Mouse (Mus musculus): ENCODE measurements around the gene Izumo3. TPM values are rescaled to one million over a fixed set of nuclear protein-coding genes. Genes with fewer than 3 reads are reported as not detected.
"Not testable (repeated sequence)": the region's sequence is repeated elsewhere in the genome, so short reads cannot be mapped to it uniquely, and the experiment has no call there.

Izumo3 gene
- total RNA-seq (2014; rRNA removed), result not detected in 2 replicates
- polyA plus RNA-seq (2012; rRNA removed), result not detected in 2 replicates

- Histone ChIP-seq H3K4me3 (ENCODE audit: insufficient read depth, low read depth, low read length) (no peak within 1 kb of the TSS), H3K9ac (ENCODE audit: low read depth, low read length) (no peak within 1 kb of the TSS), H3K27ac (replicated peaks; ENCODE audit: insufficient read depth, low read depth, low read length) (no peak within 1 kb of the TSS), H3K79me2 (ENCODE audit: control insufficient read depth, insufficient read depth, low read length) (no peaks in the 10 kb centered on the region), H3K4me1 (ENCODE audit: control insufficient read depth, insufficient read depth, low read length) (no peaks in the 10 kb centered on the region), H3K27me3 (ENCODE audit: control insufficient read depth, insufficient read depth, low read length) (no peaks in the 10 kb centered on the region), H3K36me3 (ENCODE audit: control insufficient read depth, insufficient read depth, low read length) (no peaks in the 10 kb centered on the region)
- no peak for DNase-seq (ENCODE audit: extremely low read depth, low read depth, low spot score)
- TF ChIP-seq POLR2A (IDR thresholded peaks at IDR 0.05; ENCODE audit: extremely low read depth, insufficient read depth, low read length) (no peak), CTCF (IDR thresholded peaks at IDR 0.05; ENCODE audit: low read depth, low read length) (no peak)
Measured at GRCm38 (mm10) chr4:92147134-92147533, at the start of gene Izumo3. Gene Izumo3, minus strand, starts transcription at chr4:92147234.

- not testable (repeated sequence) for H3K4me3 ChIP-seq (ENCODE audit: insufficient read depth, low read depth, low read length); H3K9ac ChIP-seq (ENCODE audit: low read depth, low read length); DNase-seq (ENCODE audit: extremely low read depth, low read depth, low spot score); H3K36me3 ChIP-seq (ENCODE audit: control insufficient read depth, insufficient read depth, low read length); H3K27ac ChIP-seq (replicated peaks; ENCODE audit: insufficient read depth, low read depth, low read length); H3K27me3 ChIP-seq (ENCODE audit: control insufficient read depth, insufficient read depth, low read length); H3K79me2 ChIP-seq (ENCODE audit: control insufficient read depth, insufficient read depth, low read length); H3K4me1 ChIP-seq (ENCODE audit: control insufficient read depth, insufficient read depth, low read length)
- 70% methylated on average over 1 of the region's 1 CpGs for WGBS
Measured at GRCm38 (mm10) chr4:92191649-92192048, 44.6 kb upstream of the Izumo3 start, which contains the start of gene Gm12666. Gene Gm12666, minus strand, starts transcription at chr4:92191749.

- no peak for DNase-seq (ENCODE audit: extremely low read depth, low read depth, low spot score)
- Histone ChIP-seq H3K4me1 (ENCODE audit: control insufficient read depth, insufficient read depth, low read length) (no peaks in the 10 kb centered on the region), H3K27me3 (ENCODE audit: control insufficient read depth, insufficient read depth, low read length) (no peaks in the 10 kb centered on the region), H3K9ac (ENCODE audit: low read depth, low read length) (no peak overlapping the region), H3K27ac (replicated peaks; ENCODE audit: insufficient read depth, low read depth, low read length) (no peak overlapping the region), H3K4me3 (ENCODE audit: insufficient read depth, low read depth, low read length) (no peak overlapping the region), H3K79me2 (ENCODE audit: control insufficient read depth, insufficient read depth, low read length) (no peaks in the 10 kb centered on the region), H3K36me3 (ENCODE audit: control insufficient read depth, insufficient read depth, low read length) (no peaks in the 10 kb centered on the region)
- TF ChIP-seq POLR2A (IDR thresholded peaks at IDR 0.05; ENCODE audit: extremely low read depth, insufficient read depth, low read length) (no peak), CTCF (IDR thresholded peaks at IDR 0.05; ENCODE audit: low read depth, low read length) (no peak)
- WGBS, result 79% methylated on average over 1 of the region's 1 CpGs
Measured at GRCm38 (mm10) chr4:92152646-92153045, 5.6 kb upstream of the Izumo3 start.

- no peaks in the 10 kb centered on the region for H3K4me1 ChIP-seq (ENCODE audit: control insufficient read depth, insufficient read depth, low read length)
- 43% methylated on average over 8 of the region's 8 CpGs for WGBS
- H3K36me3 ChIP-seq (ENCODE audit: control insufficient read depth, insufficient read depth, low read length), result no peaks in the 10 kb centered on the region
- no peak overlapping the region for H3K27ac ChIP-seq (replicated peaks; ENCODE audit: insufficient read depth, low read depth, low read length)
- no peaks in the 10 kb centered on the region for H3K27me3 ChIP-seq (ENCODE audit: control insufficient read depth, insufficient read depth, low read length)
- no peaks in the 10 kb centered on the region for H3K79me2 ChIP-seq (ENCODE audit: control insufficient read depth, insufficient read depth, low read length)
- DNase-seq (ENCODE audit: extremely low read depth, low read depth, low spot score), result no peak
- no peak overlapping the region for H3K4me3 ChIP-seq (ENCODE audit: insufficient read depth, low read depth, low read length)
- no peak overlapping the region for H3K9ac ChIP-seq (ENCODE audit: low read depth, low read length)
- TF ChIP-seq POLR2A (IDR thresholded peaks at IDR 0.05; ENCODE audit: extremely low read depth, insufficient read depth, low read length), result no peak
- no peak for TF ChIP-seq CTCF (IDR thresholded peaks at IDR 0.05; ENCODE audit: low read depth, low read length)
Measured at GRCm38 (mm10) chr4:92111390-92111988, 35.5 kb downstream of the Izumo3 start.

- no peak overlapping the region for H3K9ac ChIP-seq (ENCODE audit: low read depth, low read length)
- WGBS, result 93% methylated on average over 4 of the region's 4 CpGs
- TF ChIP-seq POLR2A (IDR thresholded peaks at IDR 0.05; ENCODE audit: extremely low read depth, insufficient read depth, low read length) (no peak), CTCF (IDR thresholded peaks at IDR 0.05; ENCODE audit: low read depth, low read length) (no peak)
Measured at GRCm38 (mm10) chr4:92097386-92097785, 49.6 kb downstream of the Izumo3 start.

GRCm38 (mm10) chr4:92095951-92096350, 51.1 kb downstream of the Izumo3 start:
- H3K27me3 ChIP-seq (ENCODE audit: control insufficient read depth, insufficient read depth, low read length), result no peaks in the 10 kb centered on the region
- H3K79me2 ChIP-seq (ENCODE audit: control insufficient read depth, insufficient read depth, low read length), result no peaks in the 10 kb centered on the region
- no peak overlapping the region for H3K9ac ChIP-seq (ENCODE audit: low read depth, low read length)
- H3K27ac ChIP-seq (replicated peaks; ENCODE audit: insufficient read depth, low read depth, low read length), result no peak overlapping the region
- H3K36me3 ChIP-seq (ENCODE audit: control insufficient read depth, insufficient read depth, low read length), result no peaks in the 10 kb centered on the region
- H3K4me1 ChIP-seq (ENCODE audit: control insufficient read depth, insufficient read depth, low read length), result no peaks in the 10 kb centered on the region
- no peak for DNase-seq (ENCODE audit: extremely low read depth, low read depth, low spot score)
- no peak for TF ChIP-seq CTCF (IDR thresholded peaks at IDR 0.05; ENCODE audit: low read depth, low read length)
- no peak for TF ChIP-seq POLR2A (IDR thresholded peaks at IDR 0.05; ENCODE audit: extremely low read depth, insufficient read depth, low read length)
- 49% methylated on average over 1 of the region's 1 CpGs for WGBS
- H3K4me3 ChIP-seq (ENCODE audit: insufficient read depth, low read depth, low read length), result no peak overlapping the region

More at GRCm38 (mm10) chr4:92097386-92097785, 49.6 kb downstream of the Izumo3 start:
- Histone ChIP-seq H3K4me3 (ENCODE audit: insufficient read depth, low read depth, low read length) (no peak overlapping the region), H3K36me3 (ENCODE audit: control insufficient read depth, insufficient read depth, low read length) (no peaks in the 10 kb centered on the region), H3K27ac (replicated peaks; ENCODE audit: insufficient read depth, low read depth, low read length) (no peak overlapping the region), H3K27me3 (ENCODE audit: control insufficient read depth, insufficient read depth, low read length) (no peaks in the 10 kb centered on the region), H3K79me2 (ENCODE audit: control insufficient read depth, insufficient read depth, low read length) (no peaks in the 10 kb centered on the region), H3K4me1 (ENCODE audit: control insufficient read depth, insufficient read depth, low read length) (no peaks in the 10 kb centered on the region)
- DNase-seq (ENCODE audit: extremely low read depth, low read depth, low spot score), result no peak

Other genes starting within 250 kb of the Izumo3 start
- not detected in 2 replicates for gene Gm12666, start 44.5 kb upstream of the Izumo3 start, total RNA-seq (2014; rRNA removed)
- not detected in 2 replicates for gene Gm12666, start 44.5 kb upstream of the Izumo3 start, polyA plus RNA-seq (2012; rRNA removed)